Mouse (Mus musculus): ENCODE measurements around the gene Nav2.
A peak's percentile ranks its signal among the peaks of the same experiment; 100 is the strongest.

- peak; percentile 98 for TF ChIP-seq CTCF (IDR thresholded peaks at IDR 0.05; ENCODE audit: low read depth)
- no peak for TF ChIP-seq EP300 (optimal IDR thresholded peaks at IDR 0.05)
Observed at GRCm38 (mm10) chr7:49272445-49273439, 364.2 kb downstream of the Nav2 start.
